Mouse (Mus musculus): ENCODE measurements at regions not wholly inside any gene's neighbourhood (a gene's known extent, or its start where the extent isn't known, plus 50 kb on each side); places are given as distances from the start of the nearest gene placed in this dataset.
A peak's percentile ranks its signal among the peaks of the same experiment; 100 is the strongest.
"Not testable (repeated sequence)": the region's sequence is repeated elsewhere in the genome, so short reads cannot be mapped to it uniquely, and the experiment has no call there.

DNA sequence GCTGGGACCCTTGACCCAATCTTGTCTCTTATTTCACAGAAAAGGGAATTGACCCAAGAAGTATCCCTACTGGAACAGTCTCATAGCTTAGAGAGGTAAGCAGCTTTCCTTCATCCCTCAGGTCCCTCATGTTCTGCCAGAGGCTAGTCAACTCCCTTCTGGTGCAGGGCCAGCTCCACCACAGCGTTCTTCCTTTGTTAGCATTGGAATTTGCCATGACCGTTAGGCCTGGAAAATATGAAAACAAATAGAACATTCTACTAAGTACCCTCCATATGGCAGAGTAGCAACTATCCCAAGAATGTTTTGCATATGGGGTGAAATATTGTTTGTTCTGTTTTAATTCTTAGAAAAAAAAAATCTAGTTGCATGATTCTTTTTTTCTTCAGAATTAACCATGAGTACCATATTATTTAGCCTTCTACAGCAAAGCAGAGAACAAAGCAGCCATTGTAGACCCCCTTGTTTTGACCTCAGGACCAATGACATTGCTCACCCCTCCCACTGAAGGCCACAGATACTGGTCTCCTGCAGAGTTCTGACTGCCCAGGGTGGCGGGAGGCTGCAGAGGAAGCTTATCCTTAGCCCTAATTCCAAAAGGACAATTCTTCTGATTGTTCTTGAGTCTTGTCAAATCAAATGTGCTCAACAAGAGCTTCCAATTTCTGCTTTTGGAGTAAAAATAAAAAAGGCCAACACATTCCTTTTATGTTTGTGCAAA, 78.1 kb upstream of the Ehbp1 start:
- H3K4me1 ChIP-seq, result no peaks in the 10 kb centered on the region
- no peaks in the 10 kb centered on the region for H3K36me3 ChIP-seq
- 66% methylated on average over 3 of the region's 3 CpGs for WGBS
- no peaks in the 10 kb centered on the region for H3K9me3 ChIP-seq
- no peak overlapping the region for H3K27ac ChIP-seq
- no peak overlapping the region for H3K4me2 ChIP-seq
- no peak overlapping the region for H3K4me3 ChIP-seq
- ATAC-seq (ENCODE audit: insufficient number of reproducible peaks, low FRiP score, low TSS enrichment, low read depth), result no peak
- no peaks in the 10 kb centered on the region for H3K27me3 ChIP-seq
- no peak overlapping the region for H3K9ac ChIP-seq

- ATAC-seq (ENCODE audit: insufficient number of reproducible peaks, low FRiP score, low TSS enrichment, low read depth), result no peak
- Histone ChIP-seq H3K9me3 (no peaks in the 10 kb centered on the region), H3K27ac (no peak overlapping the region), H3K27me3 (no peaks in the 10 kb centered on the region), H3K4me2 (no peak overlapping the region), H3K36me3 (no peaks in the 10 kb centered on the region), H3K9ac (no peak overlapping the region), H3K4me1 (no peaks in the 10 kb centered on the region), H3K4me3 (no peak overlapping the region)
- WGBS, result 80% methylated on average over 3 of the region's 3 CpGs
Measured at GRCm38 (mm10) chr11:22421762-22422161, 79.7 kb upstream of the Ehbp1 start.

- H3K4me2 ChIP-seq, result no peak overlapping the region
- H3K9ac ChIP-seq, result no peak overlapping the region
- H3K9me3 ChIP-seq, result no peaks in the 10 kb centered on the region
- peaks cover 3% of the 10 kb centered on the region; the same call in 1 of the 2 replicates for H3K4me1 ChIP-seq
- H3K4me3 ChIP-seq, result no peak overlapping the region
- H3K36me3 ChIP-seq, result no peaks in the 10 kb centered on the region
- WGBS, result 12% methylated on average over 5 of the region's 5 CpGs
- ATAC-seq (ENCODE audit: insufficient number of reproducible peaks, low FRiP score, low TSS enrichment, low read depth), result peak; percentile 87
- 0 out of 2 replicates have a peak overlapping the region, but pooled peaks have one; percentile 40 for H3K27ac ChIP-seq
- H3K27me3 ChIP-seq, result no peaks in the 10 kb centered on the region
Measured at GRCm38 (mm10) chr11:22437140-22437850, 74.6 kb upstream of the Tmem17 start.

- Histone ChIP-seq H3K4me3 (no peak overlapping the region), H3K9ac (no peak overlapping the region), H3K4me1 (peaks cover 3% of the 10 kb centered on the region; the same call in 1 of the 2 replicates), H3K27me3 (no peaks in the 10 kb centered on the region), H3K4me2 (no peak overlapping the region), H3K9me3 (no peaks in the 10 kb centered on the region), H3K27ac (0 out of 2 replicates have a peak overlapping the region, but pooled peaks have one; percentile 40), H3K36me3 (no peaks in the 10 kb centered on the region)
- 60% methylated on average over 5 of the region's 5 CpGs for WGBS
- ATAC-seq (ENCODE audit: insufficient number of reproducible peaks, low FRiP score, low TSS enrichment, low read depth), result no peak
Measured at GRCm38 (mm10) chr11:22437851-22438215, 74.1 kb upstream of the Tmem17 start.

DNA sequence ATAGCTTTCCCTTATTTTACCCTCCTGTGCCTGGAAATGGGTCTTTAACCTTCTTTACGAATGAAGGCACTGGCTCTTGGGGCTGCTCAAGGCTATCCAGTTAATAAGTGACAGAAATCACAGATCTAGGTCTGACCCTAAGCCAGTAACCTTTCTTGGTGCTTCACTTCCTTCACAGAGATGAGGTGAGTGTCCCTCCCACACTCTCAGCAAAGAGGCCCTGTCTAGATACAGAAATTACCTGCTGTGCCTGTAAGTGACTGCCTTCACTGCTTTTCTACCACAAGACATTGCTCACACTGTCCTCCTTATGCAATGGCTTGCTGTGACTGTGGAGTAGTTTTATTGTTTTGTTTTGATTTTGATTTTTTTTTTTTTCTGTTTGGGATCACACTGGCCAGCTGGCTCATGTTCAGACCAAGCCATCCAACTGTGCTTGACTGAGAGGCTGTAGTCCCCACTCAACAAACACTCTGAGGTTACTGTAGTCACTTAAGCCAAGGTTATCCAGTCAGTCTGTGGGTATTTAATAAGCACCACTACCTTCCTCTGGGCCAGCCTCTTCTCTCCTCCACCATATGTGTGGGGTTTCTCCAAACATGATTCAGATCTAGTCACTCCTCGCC, 73.3 kb upstream of the Tmem17 start:
- H3K9me3 ChIP-seq, result no peaks in the 10 kb centered on the region
- H3K36me3 ChIP-seq, result no peaks in the 10 kb centered on the region
- H3K27me3 ChIP-seq, result no peaks in the 10 kb centered on the region
- peaks cover 3% of the 10 kb centered on the region; the same call in 1 of the 2 replicates for H3K4me1 ChIP-seq
- H3K4me3 ChIP-seq, result no peak overlapping the region
- no peak overlapping the region for H3K4me2 ChIP-seq
- ATAC-seq (ENCODE audit: insufficient number of reproducible peaks, low FRiP score, low TSS enrichment, low read depth), result no peak
- WGBS, result 82% methylated on average over 2 of the region's 2 CpGs
- H3K9ac ChIP-seq, result no peak overlapping the region
- no peak overlapping the region for H3K27ac ChIP-seq

GRCm38 (mm10) chr11:22440521-22440920, 71.4 kb upstream of the Tmem17 start:
- Histone ChIP-seq H3K4me1 (peaks cover 3% of the 10 kb centered on the region; the same call in 1 of the 2 replicates), H3K9ac (no peak overlapping the region), H3K4me2 (no peak overlapping the region), H3K27ac (0 out of 2 replicates have a peak overlapping the region, but pooled peaks have one; percentile 4), H3K36me3 (no peaks in the 10 kb centered on the region), H3K9me3 (no peaks in the 10 kb centered on the region), H3K27me3 (no peaks in the 10 kb centered on the region), H3K4me3 (no peak overlapping the region)
- WGBS, result 57% methylated on average over 2 of the region's 2 CpGs
- ATAC-seq (ENCODE audit: insufficient number of reproducible peaks, low FRiP score, low TSS enrichment, low read depth), result no peak

DNA sequence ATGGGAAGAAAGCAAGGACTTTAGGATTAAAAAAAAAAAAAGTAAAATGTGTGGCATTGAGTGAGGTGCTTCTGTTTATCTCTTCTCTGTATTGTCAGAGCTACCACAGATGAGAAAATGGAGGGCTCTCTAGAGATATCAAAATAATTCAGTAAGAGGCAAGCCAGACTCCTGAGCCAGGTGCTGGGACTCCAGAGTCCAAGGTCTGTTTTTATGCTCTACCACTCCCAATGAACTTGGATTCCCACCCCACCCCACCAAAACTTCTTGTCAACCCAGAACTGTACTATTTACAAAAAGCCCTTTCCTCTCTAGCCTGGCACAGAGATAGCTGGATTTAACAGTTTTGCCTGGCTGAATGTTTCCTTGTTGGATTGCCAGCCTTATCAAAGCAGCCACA, 58.7 kb upstream of the Tmem17 start:
- Histone ChIP-seq H3K27me3 (no peaks in the 10 kb centered on the region), H3K4me3 (no peak overlapping the region), H3K4me2 (no peak overlapping the region), H3K9ac (no peak overlapping the region), H3K27ac (no peak overlapping the region), H3K9me3 (no peaks in the 10 kb centered on the region), H3K36me3 (no peaks in the 10 kb centered on the region), H3K4me1 (no peaks in the 10 kb centered on the region)
- no peak for ATAC-seq (ENCODE audit: insufficient number of reproducible peaks, low FRiP score, low TSS enrichment, low read depth)

DNA sequence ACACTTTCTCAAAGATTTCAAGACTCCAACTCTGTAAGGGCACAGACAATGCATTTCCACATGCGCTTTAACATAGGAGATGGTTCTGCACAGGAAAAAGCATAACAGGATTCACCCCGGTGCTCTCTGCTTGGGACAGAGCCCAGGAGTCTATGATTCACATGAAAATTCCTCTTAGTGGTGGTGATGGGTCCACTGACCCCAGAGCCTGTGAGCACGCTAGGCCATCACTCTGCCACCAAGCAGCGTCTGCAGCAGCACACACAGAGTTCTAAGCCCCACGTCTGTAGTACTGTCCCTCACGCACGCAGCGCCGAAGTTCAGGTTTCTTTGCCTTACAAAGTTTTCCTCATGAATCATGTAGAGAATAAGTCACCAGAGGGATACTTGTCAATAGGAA, 55.6 kb upstream of the Tmem17 start:
- Histone ChIP-seq H3K4me2 (no peak overlapping the region), H3K36me3 (no peaks in the 10 kb centered on the region), H3K9ac (no peak overlapping the region), H3K27me3 (no peaks in the 10 kb centered on the region), H3K4me3 (no peak overlapping the region), H3K27ac (no peak overlapping the region), H3K4me1 (no peaks in the 10 kb centered on the region), H3K9me3 (no peaks in the 10 kb centered on the region)
- 93% methylated on average over 9 of the region's 9 CpGs for WGBS
- ATAC-seq (ENCODE audit: insufficient number of reproducible peaks, low FRiP score, low TSS enrichment, low read depth), result no peak

- Histone ChIP-seq H3K9ac (no peak overlapping the region), H3K4me3 (no peak overlapping the region), H3K4me2 (no peak overlapping the region), H3K9me3 (no peaks in the 10 kb centered on the region), H3K36me3 (no peaks in the 10 kb centered on the region), H3K4me1 (no peaks in the 10 kb centered on the region), H3K27ac (no peak overlapping the region), H3K27me3 (no peaks in the 10 kb centered on the region)
- WGBS, result 86% methylated on average over 2 of the region's 2 CpGs
- ATAC-seq (ENCODE audit: insufficient number of reproducible peaks, low FRiP score, low TSS enrichment, low read depth), result no peak
Measured at GRCm38 (mm10) chr11:22457220-22457619, 54.7 kb upstream of the Tmem17 start.

- H3K4me1 ChIP-seq, result no peaks in the 10 kb centered on the region
- H3K9ac ChIP-seq, result no peak overlapping the region
- 71% methylated on average over 5 of the region's 5 CpGs for WGBS
- H3K4me2 ChIP-seq, result no peak overlapping the region
- H3K4me3 ChIP-seq, result no peak overlapping the region
- no peaks in the 10 kb centered on the region for H3K36me3 ChIP-seq
- no peaks in the 10 kb centered on the region for H3K9me3 ChIP-seq
- no peaks in the 10 kb centered on the region for H3K27me3 ChIP-seq
- H3K27ac ChIP-seq, result no peak overlapping the region
- no peak for ATAC-seq (ENCODE audit: insufficient number of reproducible peaks, low FRiP score, low TSS enrichment, low read depth)
Measured at GRCm38 (mm10) chr11:22458951-22459703, 52.8 kb upstream of the Tmem17 start.

GRCm38 (mm10) chr11:22461019-22461735, 50.7 kb upstream of the Tmem17 start:
- ATAC-seq (ENCODE audit: insufficient number of reproducible peaks, low FRiP score, low TSS enrichment, low read depth); H3K9me3 ChIP-seq; H3K9ac ChIP-seq; H3K27ac ChIP-seq; H3K36me3 ChIP-seq; H3K4me2 ChIP-seq; H3K27me3 ChIP-seq; H3K4me3 ChIP-seq; H3K4me1 ChIP-seq: not testable (repeated sequence)
- WGBS, result 76% methylated on average over 8 of the region's 8 CpGs

Data from limb, embryonic 15.5 days (tissue).